Mouse (Mus musculus): ENCODE results near the gene Zscan4-ps2.
"Not testable (repeated sequence)": the region's sequence is repeated elsewhere in the genome, so short reads cannot be mapped to it uniquely, and the experiment has no call there.

Zscan4-ps2 gene

GRCm38 (mm10) chr7:11514010-11514409, at the start of gene Zscan4-ps2:
TSS of gene Zscan4-ps2 (plus strand) at chr7:11514310.
- DNase-seq (ENCODE audit: low spot score) = not testable (repeated sequence)
